Mouse (Mus musculus) liver, embryonic 14.5 days (tissue): ENCODE measurements around the gene Gins3. TPM values are rescaled to one million over a fixed set of nuclear protein-coding genes. Genes with fewer than 3 reads are reported as not detected.
"Not testable (repeated sequence)": the region's sequence is repeated elsewhere in the genome, so short reads cannot be mapped to it uniquely, and the experiment has no call there.

Source experiments
- ATAC-seq: fragments of 200-750 bp; cut with Nextera tagmentation; 2 replicates; pipeline ENCODE4 v1.8.0; 2017; ENCODE audit warnings: moderate number of reproducible peaks, mild to moderate bottlenecking, moderate library complexity; ENCODE audit not compliant: insufficient read depth
- DNase-seq, 3 experiments: peaks; one replicate each; pipeline ENCODE4 v3.0.0-alpha.2; 2012 to 2013; ENCODE audit warnings: low read depth in 3 of 3, low spot score in 3 of 3
- H3K27ac ChIP-seq: fragments of 300-500 bp; sonication (generic); 2 replicates; pipeline ENCODE4 v1.5.1; 2014; ENCODE audit warnings: moderate library complexity, mild to moderate bottlenecking, control low read depth, inconsistent platforms
- H3K27me3 ChIP-seq: fragments of 300-500 bp; sonication (generic); 2 replicates; pipeline ENCODE4 v1.6.1; 2014; ENCODE audit warnings: mild to moderate bottlenecking, low read length, moderate library complexity; ENCODE audit not compliant: control insufficient read depth, insufficient read depth
- H3K36me3 ChIP-seq: fragments of 300-500 bp; sonication (generic); replicated peaks from 2 replicates; pipeline ENCODE4 v1.6.1; 2014; ENCODE audit warnings: low read depth; ENCODE audit not compliant: control insufficient read depth, insufficient read depth
- H3K4me1 ChIP-seq, 2 experiments: fragments of 200-500 bp in 1 of 2; fragments of 300-500 bp in 1 of 2; sonication (generic) in 1 of 2; replicated peaks; 2 replicates each; pipeline ENCODE4 v1.6.1; 2012 to 2014; ENCODE audit warnings: antibody characterized with exemption in 1 of 2, inconsistent platforms in 1 of 2, low read length in 1 of 2; ENCODE audit not compliant: control insufficient read depth in 2 of 2, insufficient read depth in 2 of 2
- H3K4me2 ChIP-seq: fragments of 300-500 bp; sonication (generic); 2 replicates; pipeline ENCODE4 v1.6.1; 2014; ENCODE audit warnings: low read depth, mild to moderate bottlenecking, control low read depth, moderate library complexity
- H3K4me3 ChIP-seq, 2 experiments: fragments of 200-500 bp in 1 of 2; fragments of 300-500 bp in 1 of 2; sonication (generic) in 1 of 2; 2 replicates each; pipeline ENCODE4 v1.5.1; 2012 to 2014; ENCODE audit warnings: low read depth in 2 of 2, low read length in 2 of 2, mild to moderate bottlenecking in 2 of 2, control low read depth in 1 of 2, inconsistent platforms in 1 of 2, moderate library complexity in 1 of 2; ENCODE audit not compliant: insufficient read depth in 1 of 2
- H3K9ac ChIP-seq: fragments of 300-500 bp; sonication (generic); replicated peaks from 2 replicates; pipeline ENCODE4 v1.6.1; 2014; ENCODE audit warnings: mild to moderate bottlenecking, control low read depth, moderate library complexity
- H3K9me3 ChIP-seq: fragments of 300-500 bp; sonication (generic); 2 replicates; pipeline ENCODE4 v1.6.1; 2016; ENCODE audit warnings: low read length, mixed read lengths; ENCODE audit not compliant: control insufficient read depth
- CTCF ChIP-seq: IDR thresholded peaks from 2 replicates; pipeline ENCODE4 v1.5.1; 2016; ENCODE audit warnings: antibody characterized with exemption, low read depth, control low read depth
- EP300 ChIP-seq: IDR thresholded peaks from 2 replicates; pipeline ENCODE4 v1.6.1; 2016; ENCODE audit warnings: antibody characterized with exemption, low read depth
- WGBS: fragments of 180-500 bp; shearing (Covaris S2); extraction: QIAGEN DNeasy Blood & Tissue Kit; methylation state at CpG from one replicate; pipeline ENCODE4 v1.1.7; 2014; ENCODE audit not compliant: insufficient replicate concordance; 5-methylcytosine and 5-hydroxymethylcytosine counted together
- polyA plus RNA-seq, 2 experiments: library from polyadenylated mRNA; depleted of rRNA in 1 of 2; stranded (reverse) in 1 of 2; unstranded in 1 of 2; fragments of >200 nt; fragmentation: Nextera tagmentation in 1 of 2; extraction: Ambion mirVana in 1 of 2; gene quantifications; 2 replicates each; pipeline versions ENCODE4 v1.2.1 to v1.2.3; 2012 to 2014

Gins3 gene
- polyA plus RNA-seq, 2 experiments, result 4.9 to 9.4 TPM

- H3K4me1 ChIP-seq, result no peaks in the 10 kb centered on the region
- H3K36me3 ChIP-seq, result no peaks in the 10 kb centered on the region
- H3K9me3 ChIP-seq, result no peaks in the 10 kb centered on the region
- TF ChIP-seq CTCF (0 out of 2 replicates have a peak, but pooled peaks have one; percentile 15), EP300 (no peak)
- ATAC-seq, result no peak
- H3K9ac ChIP-seq, result no peak overlapping the region
- H3K27me3 ChIP-seq, result no peaks in the 10 kb centered on the region
- DNase-seq, result no peak
- no peak overlapping the region for H3K4me3 ChIP-seq
- H3K27ac ChIP-seq, result no peak overlapping the region
- H3K4me2 ChIP-seq, result no peak overlapping the region
- 47% methylated on average over 2 of the region's 2 CpGs for WGBS
Observed at GRCm38 (mm10) chr8:95602168-95602567, 31.1 kb upstream of the Gins3 start.

- not testable (repeated sequence) for H3K4me1 ChIP-seq, H3K27ac ChIP-seq, H3K36me3 ChIP-seq, DNase-seq, H3K4me2 ChIP-seq, ATAC-seq, H3K9ac ChIP-seq, H3K4me3 ChIP-seq, H3K27me3 ChIP-seq, H3K9me3 ChIP-seq
- 21% methylated on average over 4 of the region's 5 CpGs for WGBS
- TF ChIP-seq CTCF, result 0 out of 2 replicates have a peak, but pooled peaks have one; percentile 25
Observed at GRCm38 (mm10) chr8:95606509-95606908, 26.7 kb upstream of the Gins3 start.

- TF ChIP-seq CTCF, result no peak
- TF ChIP-seq EP300, result no peak
- H3K27me3 ChIP-seq, result peaks cover 1% of the 10 kb centered on the region; the same call in 1 of the 2 replicates
- no peak overlapping the region for H3K9ac ChIP-seq
- H3K36me3 ChIP-seq, result no peaks in the 10 kb centered on the region
- no peak for DNase-seq
- H3K4me1 ChIP-seq, result peaks cover 0 to 7% of the 10 kb centered on the region in 2 experiments; a peak in 2 of 4 replicates
- no peak overlapping the region for H3K4me2 ChIP-seq
- H3K27ac ChIP-seq, result no peak overlapping the region
- H3K4me3 ChIP-seq, result no peak overlapping the region
- WGBS, result 44% methylated on average over 9 of the region's 9 CpGs
- no peaks in the 10 kb centered on the region for H3K9me3 ChIP-seq
- ATAC-seq, result no peak
Observed at GRCm38 (mm10) chr8:95607210-95607609, 26.0 kb upstream of the Gins3 start.

- WGBS, result 67% methylated on average over 5 of the region's 5 CpGs
- TF ChIP-seq CTCF, result no peak
- no peak for TF ChIP-seq EP300
- H3K4me1 ChIP-seq, result peaks cover 0 to 7% of the 10 kb centered on the region in 2 experiments; a peak in 2 of 4 replicates
- DNase-seq (no peak), ATAC-seq (no peak)
- no peak overlapping the region for H3K4me3 ChIP-seq
- H3K27ac ChIP-seq, result no peak overlapping the region
- H3K36me3 ChIP-seq, result no peaks in the 10 kb centered on the region
- peaks cover 2% of the 10 kb centered on the region; the same call in 1 of the 2 replicates for H3K27me3 ChIP-seq
- no peak overlapping the region for H3K9ac ChIP-seq
- H3K4me2 ChIP-seq, result no peak overlapping the region
- no peaks in the 10 kb centered on the region for H3K9me3 ChIP-seq
Observed at GRCm38 (mm10) chr8:95609406-95609805, 23.8 kb upstream of the Gins3 start.

GRCm38 (mm10) chr8:95610749-95611148, 22.5 kb upstream of the Gins3 start:
- Histone ChIP-seq H3K27ac (no peak overlapping the region), H3K4me3 (no peak overlapping the region), H3K36me3 (no peaks in the 10 kb centered on the region), H3K9me3 (no peaks in the 10 kb centered on the region), H3K4me1 (peaks cover 0 to 7% of the 10 kb centered on the region in 2 experiments; a peak in 2 of 4 replicates), H3K9ac (no peak overlapping the region), H3K4me2 (peak overlapping the region; percentile 28; the same call in 1 of the 2 replicates), H3K27me3 (peaks cover 2% of the 10 kb centered on the region; the same call in 1 of the 2 replicates)
- ATAC-seq (peak; percentile 89), DNase-seq (peak in 2 of 3 experiments; percentile 22 to 47)
- TF ChIP-seq CTCF (no peak), EP300 (no peak)
- 34% methylated on average over 14 of the region's 14 CpGs for WGBS
